Mouse (Mus musculus) cerebellum, postnatal 10 days (tissue): ENCODE measurements at regions not wholly inside any gene's neighbourhood (a gene's known extent, or its start where the extent isn't known, plus 50 kb on each side); places are given as distances from the start of the nearest gene placed in this dataset.
A peak's percentile ranks its signal among the peaks of the same experiment; 100 is the strongest.

Source experiments
- DNase-seq, 2 experiments: peaks; one replicate each; pipeline ENCODE4 v3.0.0; 2021; ENCODE audit warnings: mixed read lengths in 2 of 2

DNA sequence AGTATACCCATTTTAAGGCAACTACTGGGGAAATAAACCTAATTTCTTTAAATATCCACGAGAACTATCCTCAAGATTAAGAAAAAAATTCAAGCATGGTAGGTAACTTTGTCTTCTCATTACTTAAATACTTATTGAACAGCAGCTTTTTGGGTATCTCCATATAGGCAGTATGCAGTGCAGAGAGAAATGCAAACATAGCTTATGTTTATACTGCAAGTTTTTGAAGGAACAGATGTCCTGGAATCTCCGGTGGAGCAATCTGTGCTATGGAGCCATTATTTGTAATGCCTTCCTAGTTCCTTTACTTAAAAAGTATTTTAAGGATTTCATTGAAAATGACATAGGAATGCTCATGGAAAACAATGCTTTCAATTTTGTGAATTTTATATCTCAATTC, 91.7 kb upstream of the Adgrb3 start:
- no peak for DNase-seq

DNA sequence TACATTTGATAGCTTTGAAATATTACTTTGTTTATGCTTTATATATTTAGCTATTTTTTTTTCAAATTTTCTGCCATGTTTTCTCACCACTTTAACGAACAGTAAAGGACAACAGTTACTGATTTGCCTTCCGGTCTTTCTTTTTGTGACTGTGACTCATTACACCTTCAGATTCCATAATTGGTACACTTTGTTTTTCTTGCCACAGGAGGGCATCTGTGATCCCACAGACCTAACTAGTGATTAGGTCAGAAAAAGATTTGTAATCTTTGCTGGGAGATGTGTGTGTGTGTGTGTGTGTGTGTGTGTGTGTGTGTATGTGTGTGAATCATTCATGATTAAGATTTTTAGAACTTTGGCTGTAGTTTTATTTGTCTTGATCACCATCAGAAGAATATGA, 64.7 kb upstream of the Adgrb3 start:
- DNase-seq: peak; percentile 4 to 16

DNA sequence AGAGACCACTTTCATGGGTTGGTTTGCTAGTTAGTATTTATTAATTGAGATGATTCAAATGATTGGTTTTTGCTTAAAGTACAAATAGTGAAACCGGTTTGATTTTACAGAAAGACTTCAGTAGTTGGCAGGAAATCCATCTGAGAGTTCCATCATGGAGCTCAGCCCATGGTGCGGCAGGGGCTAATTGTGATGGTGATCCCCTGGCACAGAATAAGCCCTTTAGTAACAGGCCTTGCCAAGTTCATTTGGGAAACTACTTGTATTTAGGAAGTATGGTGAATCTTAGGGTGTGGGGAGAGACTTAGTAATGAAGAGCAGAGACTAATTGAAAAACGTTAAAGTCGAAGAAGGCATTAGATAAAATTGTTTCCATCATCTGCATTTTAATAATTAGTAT, 63.5 kb upstream of the Adgrb3 start:
- peak; percentile 63 to 76 for DNase-seq

DNA sequence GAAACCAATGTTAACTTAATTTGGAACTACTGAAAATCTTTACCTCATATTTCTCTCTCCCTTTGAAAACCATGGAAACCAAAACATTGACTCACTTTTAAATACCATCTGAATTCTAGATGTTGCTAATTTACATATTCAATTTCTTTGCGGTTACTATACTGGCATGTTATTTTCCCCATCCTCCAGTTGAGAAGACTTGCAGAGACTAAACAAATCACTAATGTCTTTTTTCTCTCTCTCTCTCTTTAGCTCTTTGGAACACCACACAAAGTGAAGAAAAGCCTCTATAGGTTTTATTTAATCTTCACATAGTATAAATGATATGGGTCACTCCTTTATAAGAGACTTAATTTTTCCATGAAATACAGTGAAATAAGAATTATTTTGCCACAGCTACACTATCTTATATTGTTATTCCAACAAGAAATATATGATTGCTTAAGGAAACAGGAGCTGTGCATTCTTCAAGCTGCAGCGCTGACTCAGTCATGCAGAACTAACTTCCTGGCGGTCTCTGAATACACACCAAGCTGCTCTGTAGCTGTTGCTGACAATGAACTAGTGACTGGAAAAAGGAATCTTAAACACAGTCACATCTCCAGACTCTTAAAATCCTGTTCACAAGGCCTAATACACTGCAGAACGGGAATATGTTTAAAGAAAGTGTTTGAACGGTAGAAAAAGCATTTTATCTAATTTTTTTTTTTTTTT, 62.7 kb upstream of the Adgrb3 start:
- DNase-seq: peak; percentile 88 to 89

DNA sequence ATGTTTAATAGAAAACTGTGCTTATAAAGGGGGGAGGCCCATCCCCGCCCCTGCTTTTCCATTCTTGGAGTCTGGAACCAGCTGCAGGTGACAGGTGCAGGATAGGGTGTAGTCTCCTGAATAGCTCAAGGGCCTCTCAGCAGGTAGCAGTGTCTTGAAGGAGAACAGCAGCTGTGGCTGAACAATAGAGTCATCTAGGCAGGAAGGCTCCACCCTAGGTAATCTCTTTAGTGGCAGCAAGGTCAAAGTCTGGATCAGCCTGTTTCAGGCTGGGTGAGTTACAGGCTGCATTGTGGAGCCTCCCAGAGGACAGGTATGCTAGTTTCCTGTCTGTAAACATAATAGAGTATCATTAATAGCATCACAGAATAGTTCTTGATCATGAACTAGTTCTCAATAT, 58.5 kb upstream of the Adgrb3 start:
- no peak for DNase-seq

DNA sequence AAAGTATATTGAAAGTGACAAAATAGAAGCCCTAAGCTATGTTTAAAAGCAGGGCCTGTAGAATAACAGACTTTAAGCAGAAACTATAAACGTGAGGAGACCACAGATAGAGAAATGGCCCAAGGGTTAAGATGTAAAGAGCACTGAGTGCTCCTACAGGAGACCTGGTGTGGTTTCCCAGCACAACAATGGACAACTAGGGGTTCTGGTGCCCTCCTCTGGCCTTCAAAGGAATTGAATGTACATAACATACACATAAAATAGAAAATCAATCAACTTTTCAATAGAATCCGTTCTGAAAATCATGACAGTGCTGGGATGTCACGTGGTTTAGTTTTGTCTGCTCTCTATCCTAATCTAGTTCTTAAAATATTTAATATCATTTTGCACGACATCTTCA, 55.5 kb upstream of the Adgrb3 start:
- peak in 1 of 2 experiments; percentile 4 for DNase-seq
